Mouse (Mus musculus) induced T-regulatory cell, adult 2 months (primary cell): ENCODE results near the gene Fgf18.

Experiments
- DNase-seq: peaks from one replicate; pipeline ENCODE4 v3.0.0-alpha.2; 2012; ENCODE audit warnings: low read depth

The Fgf18 gene

GRCm38 (mm10) chr11:33147171-33147571 lies at the start of gene Fgf18:
Fgf18 (minus strand) TSS chr11:33147400.
- peak; percentile 50 for DNase-seq

GRCm38 (mm10) chr11:33196447-33197132 lies 49.4 kb upstream of the Fgf18 start:
- no peak for DNase-seq

- no peak for DNase-seq
Measured at GRCm38 (mm10) chr11:33195531-33196446, 48.6 kb upstream of the Fgf18 start.

- DNase-seq = no peak
Measured at GRCm38 (mm10) chr11:33195061-33195460, 47.9 kb upstream of the Fgf18 start.

GRCm38 (mm10) chr11:33193695-33194094 lies 46.5 kb upstream of the Fgf18 start:
- no peak for DNase-seq

- peak; percentile 32 for DNase-seq
Measured at GRCm38 (mm10) chr11:33181804-33182203, 34.6 kb upstream of the Fgf18 start.

- no peak for DNase-seq
Measured at GRCm38 (mm10) chr11:33180701-33181116, 33.5 kb upstream of the Fgf18 start.

- no peak for DNase-seq
Measured at GRCm38 (mm10) chr11:33179802-33180201, 32.6 kb upstream of the Fgf18 start.

GRCm38 (mm10) chr11:33176525-33177245 lies 29.5 kb upstream of the Fgf18 start:
- DNase-seq = peak; percentile 51

- DNase-seq = no peak
Measured at GRCm38 (mm10) chr11:33175768-33176167, 28.6 kb upstream of the Fgf18 start.

- DNase-seq = peak; percentile 74
Measured at GRCm38 (mm10) chr11:33170489-33170888, 23.3 kb upstream of the Fgf18 start.

- peak; percentile 100 for DNase-seq
Measured at GRCm38 (mm10) chr11:33162998-33163506, 15.9 kb upstream of the Fgf18 start, which contains the start of gene Npm1. Npm1 (minus strand) TSS chr11:33163206.

GRCm38 (mm10) chr11:33162211-33162997 lies 15.2 kb upstream of the Fgf18 start:
- DNase-seq = peak; percentile 86

GRCm38 (mm10) chr11:33159741-33160140 lies 12.5 kb upstream of the Fgf18 start:
- no peak for DNase-seq

- DNase-seq = no peak
Measured at GRCm38 (mm10) chr11:33157453-33158196, 10.4 kb upstream of the Fgf18 start.

GRCm38 (mm10) chr11:33156436-33157015 lies 9.3 kb upstream of the Fgf18 start:
- DNase-seq = no peak

GRCm38 (mm10) chr11:33154459-33154858 lies 7.3 kb upstream of the Fgf18 start:
- no peak for DNase-seq

- DNase-seq = no peak
Measured at GRCm38 (mm10) chr11:33152997-33153396, 5.8 kb upstream of the Fgf18 start.

GRCm38 (mm10) chr11:33151780-33152145 lies 4.6 kb upstream of the Fgf18 start:
- no peak for DNase-seq

GRCm38 (mm10) chr11:33151128-33151779 lies 4.1 kb upstream of the Fgf18 start:
- no peak for DNase-seq
